Mouse (Mus musculus) heart, postnatal 14 days (tissue): ENCODE measurements around the gene Rem1. TPM values are rescaled to one million over a fixed set of nuclear protein-coding genes. Genes with fewer than 3 reads are reported as not detected.
A peak's percentile ranks its signal among the peaks of the same experiment; 100 is the strongest.

ENCODE experiments used
- DNase-seq, 2 experiments: peaks; one replicate each; pipeline ENCODE4 v3.0.0; 2021 to 2022
- intact Hi-C: fragments of 180-260 bp; cut with DNase I; formaldehyde crosslinking; loops from one replicate; pipeline ENCODE4 v1.15.1; 2025
- long read RNA-seq, 2 experiments: library from polyadenylated mRNA; stranded (forward); transcript quantifications; one replicate each; pipeline ENCODE4 v2.0.0; 2021
- total RNA-seq, 2 experiments: library from RNA; stranded (reverse); gene quantifications; 2 replicates each; pipeline ENCODE4 v1.2.3; 2021

Gene Rem1
- total RNA-seq: 10 to 100 TPM in 1 of 2 experiments, 1 to 10 TPM in 1; 9.1 to 11.9 TPM
- long read RNA-seq, experiment 1, transcript Rem1-201 (5 exons, 1,663 nt): major isoform, 11 of 13 reads
- long read RNA-seq, experiment 1, partial matches to known transcripts: 1 of 13 reads
- long read RNA-seq, experiment 1, other reads (novel, unspliced or antisense): 1 of 13 reads
- long read RNA-seq, experiment 2, transcript Rem1-201 (5 exons, 1,663 nt): major isoform, 13 of 15 reads
- long read RNA-seq, experiment 2, partial matches to known transcripts: 1 of 15 reads
- long read RNA-seq, experiment 2, other reads (novel, unspliced or antisense): 1 of 15 reads

DNA sequence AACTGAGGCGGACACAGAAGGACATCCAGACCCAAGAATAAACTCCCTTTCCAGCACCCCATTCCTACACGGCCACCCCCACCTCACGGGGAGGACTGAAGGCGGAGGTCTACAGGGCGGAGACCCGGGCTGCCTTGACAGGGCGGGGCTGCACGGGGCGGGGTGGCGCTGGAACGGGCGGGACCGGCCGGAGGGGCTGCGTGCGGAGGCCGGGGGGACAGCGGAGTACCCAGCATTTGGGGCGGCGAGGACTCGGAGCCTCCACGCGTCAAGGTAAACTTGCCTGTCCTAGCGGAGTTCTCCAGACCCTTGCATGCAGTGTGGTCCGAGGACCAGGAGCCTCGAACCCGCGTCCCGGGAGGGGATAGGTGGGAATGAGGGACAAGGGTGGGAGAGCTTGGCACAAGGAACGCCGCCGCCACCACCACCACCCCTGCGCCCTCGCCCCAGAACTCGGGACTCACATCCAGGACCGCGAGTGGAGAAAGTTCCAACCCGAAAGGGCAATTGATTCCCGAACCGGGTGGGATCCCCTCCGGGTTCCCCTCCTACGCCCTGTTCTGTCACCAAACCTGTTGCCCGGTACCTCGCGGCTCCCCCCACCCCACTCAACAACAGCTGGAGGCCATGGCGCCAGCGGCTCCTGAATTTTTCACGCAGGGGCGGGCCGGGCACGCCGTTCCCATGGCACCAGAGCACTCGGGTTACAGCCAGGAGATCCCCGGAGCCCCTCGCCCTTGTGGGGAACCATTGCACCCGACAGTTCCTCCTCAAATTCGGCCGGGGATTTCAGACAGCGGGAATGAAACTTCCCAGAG, at the start of gene Rem1:
Gene Rem1, plus strand, starts transcription at position 178 of the 818 bp plus-strand sequence.
- peak; percentile 62 to 65 for DNase-seq
- intact Hi-C loops: no loop called here

DNA sequence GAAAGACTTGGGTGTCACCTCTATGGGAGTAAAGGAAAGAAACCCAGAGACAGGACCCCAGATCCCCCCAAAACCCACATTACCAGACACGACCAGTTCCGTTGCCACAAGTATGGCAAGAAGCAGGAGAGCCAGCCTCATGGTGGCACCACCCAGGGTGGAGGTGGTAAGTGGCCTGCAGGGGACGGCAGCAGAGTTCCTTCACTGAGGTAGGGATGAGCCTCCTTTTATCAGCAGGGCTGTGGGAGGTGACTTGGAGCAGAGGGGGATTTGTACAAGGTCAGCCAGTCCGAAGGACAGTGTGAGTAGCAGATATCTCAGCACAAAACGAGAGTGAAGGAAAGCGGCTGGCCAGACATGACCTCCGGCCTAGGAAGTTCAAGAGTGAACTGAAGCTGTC, 46.6 kb upstream of the Rem1 start, which contains the start of gene Defb19:
Gene Defb19, minus strand, starts transcription at position 206 of the 400 bp plus-strand sequence.
- intact Hi-C loops: no loop called here

DNA sequence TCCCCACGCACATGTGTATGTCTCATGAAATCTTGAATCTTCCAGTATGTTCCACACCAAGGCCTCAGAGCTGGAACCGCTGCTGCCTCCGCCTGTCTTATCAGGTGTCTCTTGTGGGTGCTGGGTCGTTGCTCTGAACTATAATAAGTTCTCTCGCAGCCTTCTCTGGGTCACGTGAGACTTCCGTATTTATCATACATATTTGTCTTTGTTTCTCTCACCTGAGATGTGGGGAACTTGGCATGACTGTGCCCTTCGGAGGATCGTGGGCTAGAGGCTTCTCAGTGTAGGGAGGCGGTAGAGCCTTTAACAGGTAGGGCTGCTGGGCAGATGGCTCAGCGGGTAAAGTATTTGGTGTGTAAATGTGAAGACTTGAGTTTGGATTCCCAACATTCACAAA, 46.1 kb upstream of the Rem1 start:
- intact Hi-C loops: no loop called here

More for the DNA sequence above, 46.6 kb upstream of the Rem1 start, which contains the start of gene Defb19:
- DNase-seq: no peak

DNA sequence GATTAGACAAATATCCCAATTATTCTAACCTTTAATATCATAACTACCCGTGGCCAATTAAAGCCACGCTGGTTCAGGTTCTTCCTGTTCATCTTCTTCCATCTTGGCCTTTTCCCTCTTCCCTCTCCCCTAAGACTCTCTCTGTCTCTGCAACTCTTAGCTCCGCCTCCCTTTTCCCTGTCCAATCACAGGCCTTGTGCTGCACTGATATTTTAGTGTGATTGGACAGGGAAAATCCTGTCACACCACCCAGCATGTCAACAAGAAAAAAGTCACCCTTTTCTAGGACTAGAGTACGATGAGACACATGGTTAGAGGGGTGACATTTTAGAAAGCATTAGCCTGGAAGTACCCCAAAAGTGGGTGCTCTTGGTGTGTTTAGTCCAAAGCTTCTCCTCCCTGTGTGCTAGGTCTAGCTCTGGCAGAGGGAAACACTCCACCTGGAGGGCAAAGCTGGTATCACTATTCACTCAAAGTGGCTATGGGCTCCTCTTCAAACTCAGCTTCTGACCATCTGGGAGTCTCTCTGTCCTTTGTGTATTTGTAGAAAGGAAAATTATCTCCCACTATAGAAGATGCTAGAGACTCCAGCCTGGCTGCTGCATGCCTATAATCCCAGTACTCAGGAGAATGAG, 39.7 kb upstream of the Rem1 start:
- intact Hi-C loops: no loop called here
- peak in 1 of 2 experiments; percentile 29 for DNase-seq

More for the DNA sequence above, 46.1 kb upstream of the Rem1 start:
- DNase-seq: no peak

DNA sequence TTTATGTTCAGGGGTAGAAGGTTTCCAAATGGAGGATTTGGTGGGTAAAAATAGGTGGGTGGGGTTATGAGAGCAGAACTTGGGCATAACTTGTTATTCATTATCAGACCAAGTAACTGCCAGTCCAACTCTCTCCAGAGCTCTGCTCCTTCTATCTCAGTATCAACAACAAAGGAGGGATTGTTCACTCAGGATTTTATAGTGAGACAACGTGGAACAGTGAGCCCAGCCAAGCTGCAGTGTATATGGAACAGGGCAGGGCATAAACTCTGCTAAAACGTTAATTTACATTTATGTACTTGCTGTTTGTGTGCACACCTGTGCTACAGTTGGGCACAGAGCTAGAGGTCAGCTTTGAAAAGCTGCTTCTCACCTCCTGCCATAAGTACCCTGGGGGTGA, 38.3 kb upstream of the Rem1 start:
- DNase-seq: no peak

DNA sequence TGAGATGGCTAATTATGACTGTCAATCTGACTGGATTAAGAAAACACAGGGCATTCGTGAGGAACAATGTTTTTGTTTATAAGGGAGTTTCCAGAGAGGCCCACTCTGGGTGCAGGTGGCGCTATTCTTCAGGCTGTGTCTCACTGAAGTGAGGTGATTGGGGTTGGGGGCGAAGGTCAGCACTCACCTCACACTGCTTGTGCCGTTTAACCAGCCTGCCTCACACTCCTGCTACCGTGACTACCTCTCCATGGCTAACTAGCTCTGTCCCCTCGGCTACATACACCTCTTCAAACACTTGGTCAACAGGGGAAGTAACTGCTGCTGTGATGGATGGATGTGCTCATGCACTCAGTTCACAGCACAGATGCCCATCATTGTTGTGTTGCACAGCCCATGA, 37.7 kb upstream of the Rem1 start:
- no peak for DNase-seq
- intact Hi-C loops: no loop called here

More for the DNA sequence above, 38.3 kb upstream of the Rem1 start:
- intact Hi-C loops: no loop called here

DNA sequence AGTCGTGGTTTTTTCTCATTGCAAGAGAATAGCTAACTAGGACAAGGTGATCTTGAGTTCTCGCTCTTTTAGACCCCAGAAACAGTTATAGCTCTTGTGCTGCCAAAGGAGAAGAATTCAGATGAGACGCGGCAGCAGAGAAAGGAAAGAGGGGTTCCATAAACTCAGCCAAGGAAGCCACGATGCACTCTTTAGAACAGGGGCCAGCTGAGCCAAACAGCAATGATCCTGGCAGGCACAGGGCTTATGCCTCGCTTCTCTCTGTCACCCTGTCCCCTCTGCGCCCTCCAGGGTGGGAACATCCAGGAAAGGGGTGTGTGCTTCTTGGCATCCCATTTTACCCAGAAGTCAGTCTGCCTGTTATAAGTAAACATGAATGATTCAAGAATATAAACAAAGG, 27.5 kb upstream of the Rem1 start, which contains the start of gene Defb45:
Gene Defb45, minus strand, starts transcription at position 101 of the 400 bp plus-strand sequence.
- intact Hi-C loops: no loop called here
- DNase-seq: no peak

DNA sequence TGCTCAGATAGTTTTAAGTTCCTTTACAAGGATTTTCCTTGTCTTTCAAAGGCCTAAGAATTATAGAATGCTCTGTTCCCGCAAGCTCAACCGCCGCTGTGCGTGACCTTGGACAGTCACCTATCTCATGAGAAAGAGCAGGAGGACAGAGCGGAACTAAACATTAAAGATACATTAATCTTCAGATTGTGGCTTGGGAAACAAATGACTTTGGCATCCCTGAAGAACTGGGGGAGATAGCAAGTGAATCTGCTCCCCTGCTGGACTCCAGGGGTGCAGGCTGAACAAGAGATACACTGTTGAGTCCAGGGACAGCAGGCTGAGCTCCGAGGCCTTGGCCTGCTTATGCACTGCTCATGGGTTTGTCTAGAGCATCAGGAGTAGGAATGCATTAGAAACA, 26.7 kb upstream of the Rem1 start:
- intact Hi-C loops: loop anchor here (5.0 kb wide), 1 partner anchor 48 kb away; no protein-coding TSS in a partner anchor
- no peak for DNase-seq

DNA sequence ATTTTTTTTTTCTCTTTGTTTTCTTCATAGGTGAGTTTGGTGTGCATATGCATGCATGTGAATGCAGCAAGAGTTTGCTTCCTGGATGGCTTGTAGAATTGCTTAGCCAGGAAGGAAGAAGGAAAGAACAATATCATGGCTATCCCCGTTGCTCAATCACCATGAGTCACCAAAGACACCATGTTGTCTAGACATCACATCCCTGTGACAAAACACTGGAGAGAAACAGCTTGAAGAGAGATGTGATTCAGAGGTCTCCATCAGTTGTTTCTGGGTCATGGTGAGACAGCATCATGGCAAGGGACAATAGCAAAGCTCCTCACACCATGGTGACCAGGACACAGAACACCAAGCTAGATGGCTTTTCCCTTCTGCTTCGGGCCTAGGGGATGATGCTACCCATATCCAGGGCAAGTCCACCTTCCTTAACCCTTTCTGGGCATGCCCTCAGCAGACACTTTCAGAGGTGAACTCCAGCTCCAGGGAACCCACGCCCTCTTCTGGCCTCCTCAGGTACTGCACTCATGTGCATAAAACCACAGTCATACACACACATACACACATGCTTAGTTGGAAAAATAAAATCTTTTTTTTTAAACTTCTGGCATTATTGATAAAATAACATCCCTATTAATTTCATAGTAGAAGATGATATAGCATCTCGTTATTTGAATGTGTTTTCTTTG, 25.3 kb upstream of the Rem1 start:
- DNase-seq: no peak
- intact Hi-C loops: loop anchor here (5.0 kb wide), 1 partner anchor 49 kb away; no protein-coding TSS in a partner anchor

DNA sequence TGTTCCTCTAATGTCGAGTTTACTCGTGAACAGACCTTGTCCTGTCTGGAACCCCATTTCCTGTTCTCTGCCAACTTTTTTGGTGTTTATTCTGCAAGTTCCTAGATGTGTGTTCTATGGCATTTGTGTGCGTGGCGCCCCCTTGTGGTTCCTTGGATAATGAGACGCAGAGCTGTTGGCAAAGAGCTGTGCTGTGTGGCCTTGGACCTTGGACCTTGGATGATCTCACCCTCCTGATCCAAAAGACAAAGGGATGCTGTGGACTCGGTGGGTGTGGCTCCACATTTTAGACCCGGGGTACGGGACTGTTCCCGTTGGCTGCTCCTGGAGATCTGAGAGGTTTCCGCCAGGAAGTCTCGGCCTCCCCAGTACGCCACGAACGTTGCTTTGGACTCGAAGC, 22.7 kb upstream of the Rem1 start, which contains the start of gene Defb36:
Gene Defb36, plus strand, starts transcription at position 271 of the 400 bp plus-strand sequence.
- intact Hi-C loops: loop anchor here (5.0 kb wide), 1 partner anchor 52 kb away; no protein-coding TSS in a partner anchor
- peak; percentile 48 to 64 for DNase-seq

DNA sequence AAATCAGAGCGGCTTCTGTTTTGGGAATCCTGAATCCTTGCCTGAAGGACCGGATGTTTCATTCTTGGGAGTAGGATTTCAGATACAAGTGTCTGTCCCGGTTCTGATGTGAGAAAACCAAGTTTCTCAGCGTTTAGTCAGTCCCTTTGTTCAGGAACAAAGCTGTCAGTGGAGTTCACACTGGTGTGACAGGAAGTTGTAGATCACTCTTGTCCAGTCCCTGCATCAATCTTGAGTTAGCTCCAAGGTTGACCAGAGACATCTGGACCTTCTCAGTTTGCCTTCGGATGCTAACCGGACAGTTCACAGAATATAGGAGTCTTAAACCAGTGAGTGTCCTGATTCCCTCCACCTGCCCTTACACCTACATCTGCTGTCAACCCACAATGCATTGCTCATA, 19.0 kb upstream of the Rem1 start:
- DNase-seq: no peak
- intact Hi-C loops: no loop called here

DNA sequence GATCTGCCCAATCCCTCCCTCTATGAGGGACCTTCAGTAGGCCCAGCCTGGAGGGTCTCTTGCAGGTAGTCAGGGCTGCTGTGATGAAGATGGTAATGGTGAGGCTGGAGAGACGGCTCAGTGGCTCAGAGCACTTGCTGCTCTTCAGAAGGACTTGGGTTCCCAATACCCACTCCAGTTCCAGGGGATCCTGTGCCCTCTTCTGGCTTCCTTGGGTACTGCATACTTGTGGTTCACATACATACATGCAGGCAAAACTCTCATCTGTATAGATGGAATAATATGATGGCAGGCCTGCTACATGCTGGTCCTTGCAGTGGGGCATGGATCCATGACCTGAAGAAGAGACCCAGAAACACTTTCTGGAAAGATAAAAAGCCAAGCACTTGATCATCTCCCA, 18.0 kb upstream of the Rem1 start:
- intact Hi-C loops: no loop called here
- no peak for DNase-seq

DNA sequence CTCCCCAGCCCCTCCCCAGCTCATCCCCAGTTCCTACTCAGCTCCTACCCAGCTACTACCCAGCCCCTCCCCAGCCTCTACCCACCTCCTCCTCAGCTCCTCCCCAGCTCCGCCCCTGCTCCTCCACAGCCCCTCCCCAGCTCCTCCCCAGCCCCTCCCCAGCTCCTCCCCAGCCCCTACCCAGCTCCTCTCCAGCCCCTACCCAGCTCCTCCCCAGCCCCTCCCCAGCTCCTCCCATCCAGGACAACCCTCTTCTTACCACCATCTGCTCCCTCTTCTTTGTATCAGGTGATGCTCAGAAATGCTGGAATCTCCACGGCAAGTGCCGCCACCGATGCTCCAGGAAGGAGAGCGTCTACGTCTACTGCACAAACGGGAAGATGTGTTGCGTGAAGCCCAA, 14.6 kb upstream of the Rem1 start:
- DNase-seq: no peak
- intact Hi-C loops: loop anchor here (10.0 kb wide), 1 partner anchor 143 kb away; the partner anchor contains the start of gene Cox4i2

DNA sequence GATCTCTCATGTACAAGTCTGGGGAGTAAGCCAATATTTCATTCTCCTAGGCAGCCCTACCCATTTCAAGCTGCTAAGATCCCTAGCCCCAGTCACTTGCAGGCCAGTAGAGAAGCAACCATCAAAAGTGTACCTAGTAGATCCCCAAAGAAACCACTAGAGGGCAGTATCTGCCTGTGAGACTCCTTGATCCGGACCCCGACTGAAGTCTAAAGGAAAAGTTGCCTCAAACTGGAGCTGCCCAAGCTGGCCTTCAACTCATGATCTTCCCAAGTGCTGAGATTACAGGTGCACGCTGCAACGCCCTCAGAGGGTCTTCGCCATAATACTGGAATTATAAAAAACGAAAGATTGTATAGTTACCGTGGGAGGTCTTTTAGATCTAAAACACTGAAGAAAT, 11.2 kb upstream of the Rem1 start:
- peak; percentile 42 to 72 for DNase-seq
- intact Hi-C loops: loop anchor here (1.0 to 10.0 kb wide), 3 partner anchors 42 to 217 kb away; partner anchors contain the start of genes Bcl2l1 and Cox4i2

DNA sequence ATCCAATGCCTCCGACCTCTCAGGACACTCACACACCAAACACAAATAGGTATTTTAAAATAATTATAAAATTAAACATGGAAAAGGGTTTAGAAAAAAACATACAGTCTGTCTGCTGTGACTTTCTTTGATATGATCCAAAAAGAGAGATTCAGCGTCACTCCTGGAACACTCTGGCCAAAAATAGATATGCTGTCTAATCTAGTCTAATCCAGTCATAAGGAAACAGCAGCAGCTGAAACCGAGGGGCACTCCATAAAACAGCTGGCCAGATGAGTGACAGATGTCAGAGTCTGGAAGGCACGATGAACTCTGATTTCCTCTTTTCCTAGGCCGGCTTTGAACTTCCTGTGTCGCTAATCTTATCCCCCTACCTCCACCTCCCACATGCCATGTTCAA, 10.3 kb upstream of the Rem1 start:
- intact Hi-C loops: loop anchor here (5.0 to 10.0 kb wide), 2 partner anchors 138 to 216 kb away; partner anchors contain the start of genes Bcl2l1 and Cox4i2
- no peak for DNase-seq

DNA sequence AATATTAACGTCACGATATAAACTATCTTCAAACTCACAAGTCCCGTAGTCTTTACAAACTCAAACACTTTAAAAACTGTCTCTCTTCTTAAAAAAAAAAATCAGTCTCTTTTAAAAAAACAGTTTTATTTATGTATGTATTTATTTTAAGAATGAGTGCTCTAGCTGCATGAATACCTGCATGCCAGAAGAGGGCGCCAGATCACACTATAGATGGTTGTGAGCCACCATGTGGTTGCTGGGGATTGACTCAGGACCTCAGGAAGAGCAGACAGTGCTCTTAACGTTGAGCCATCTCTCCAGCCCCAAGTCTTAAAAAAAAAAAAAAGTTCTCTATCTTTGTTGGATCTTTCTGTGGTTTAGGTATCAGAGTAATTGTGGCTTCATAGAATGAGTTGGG, 9.4 kb upstream of the Rem1 start:
- intact Hi-C loops: loop anchor here (5.0 to 10.0 kb wide), 2 partner anchors 137 to 215 kb away; partner anchors contain the start of genes Bcl2l1 and Cox4i2
- DNase-seq: no peak

DNA sequence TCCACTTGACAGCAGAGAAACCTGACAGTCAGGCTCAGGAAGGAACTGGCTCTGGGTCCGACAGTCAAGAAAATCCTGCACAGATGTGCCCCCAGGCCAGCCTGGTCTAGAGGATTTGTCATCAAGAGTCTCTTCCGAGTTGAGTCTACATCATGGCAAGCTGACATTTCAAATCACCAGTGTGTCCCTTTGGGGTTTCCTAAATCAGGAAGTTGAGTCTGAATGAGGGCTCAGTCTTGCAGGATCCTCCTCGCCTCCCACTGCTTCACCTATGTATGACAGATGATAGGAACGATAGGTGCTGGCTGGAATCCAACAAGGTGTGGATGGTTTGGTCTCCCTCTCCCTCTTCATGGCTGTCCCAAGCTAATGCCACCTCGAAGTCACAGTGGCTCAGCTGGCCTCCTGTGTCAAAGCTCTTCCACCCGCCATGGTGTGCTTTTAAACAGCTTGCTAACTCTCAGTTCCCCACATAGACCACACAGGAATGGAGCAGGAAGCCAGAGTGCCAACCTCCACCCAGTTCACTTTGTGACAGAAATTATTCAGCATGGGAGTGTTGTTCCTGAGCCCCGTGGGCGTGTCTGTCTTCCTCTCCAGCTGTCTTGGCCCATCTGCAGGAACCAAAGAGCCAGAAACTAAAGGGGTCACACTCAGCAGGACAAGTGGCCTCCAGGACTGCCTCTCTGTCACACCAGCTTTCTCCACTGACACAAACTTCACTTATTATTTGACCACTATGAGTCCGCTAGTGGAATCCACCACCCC, 6.2 kb upstream of the Rem1 start:
- intact Hi-C loops: no loop called here
- DNase-seq: peak in 1 of 2 experiments; percentile 44

DNA sequence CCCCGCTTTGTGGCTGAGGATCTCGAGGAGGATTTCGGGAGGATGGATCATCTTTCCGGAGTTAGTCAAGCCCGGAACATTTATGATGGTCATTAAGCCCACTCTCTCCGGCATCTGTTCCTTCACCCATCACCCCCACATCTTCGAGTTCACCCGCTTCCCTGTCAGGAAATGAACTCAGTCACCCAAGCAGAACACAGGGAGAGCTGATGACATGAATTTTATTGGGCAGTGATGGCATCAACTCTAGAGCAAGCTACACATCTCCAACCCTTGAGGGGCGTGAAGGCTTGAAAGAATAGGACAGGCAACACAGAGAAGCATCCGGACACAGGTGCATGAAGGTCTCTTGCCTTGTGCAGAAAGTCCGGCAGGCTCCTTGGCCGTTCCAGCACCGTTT, 4.6 kb upstream of the Rem1 start:
- no peak for DNase-seq
- intact Hi-C loops: no loop called here

DNA sequence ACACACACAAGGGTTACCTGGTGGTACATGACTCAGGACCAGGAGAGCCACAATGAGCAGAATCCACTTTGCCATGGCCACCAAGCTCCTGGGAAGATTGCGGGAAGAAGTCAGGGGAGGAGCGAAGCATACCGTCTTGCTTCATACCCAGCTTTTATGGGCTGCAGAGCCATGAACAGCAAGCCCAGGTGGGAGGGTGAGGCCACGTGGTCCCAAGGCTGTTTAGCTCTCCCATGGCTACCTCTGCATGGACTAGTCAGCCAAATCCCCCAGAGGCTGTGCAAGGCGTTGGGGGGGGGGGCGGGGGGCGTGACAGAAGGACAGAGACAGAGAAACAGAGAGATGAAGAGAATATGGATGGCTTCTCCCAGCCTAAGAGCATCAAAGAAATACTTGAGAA, 3.8 kb upstream of the Rem1 start, which contains the start of gene Defb25:
Gene Defb25, minus strand, starts transcription at position 101 of the 400 bp plus-strand sequence.
- intact Hi-C loops: no loop called here
- DNase-seq: no peak
